ENCODE assay signal across 17 mouse cellular contexts in genomic region chr4:125252228-125252627, GRCm38 (mm10).
"Had no signal": no experiment of that assay in that cellular context is flagged by ENCODE, and none has a peak within 500 bp of the region (broad histone marks: within the 10 kb centered on the region; RNA-seq: fewer than 3 reads in every experiment).

No protein-coding gene starts in this region.

- H3K27me3 ChIP-seq: liver, embryonic 13.5 days; neural tube, embryonic 13.5 days; stomach, embryonic 15.5 days had no signal

- H3K9me3 ChIP-seq: kidney, embryonic 15.5 days; liver, embryonic 13.5 days; neural tube, embryonic 13.5 days; stomach, embryonic 15.5 days had no signal

- DNase-seq: kidney, adult 11 months; kidney, adult 8-10 months; kidney, postnatal 10 days; layer of hippocampus, postnatal 36 days; liver, embryonic 13.5 days; lung, adult 2 months; lung, postnatal 14 days; retina, postnatal 1 day; right cerebral cortex, postnatal 25 days; spleen, adult 18-20 months; thymus, postnatal 25 days had no signal

- H3K27ac ChIP-seq: kidney, embryonic 15.5 days; left cerebral cortex, adult 2 months; liver, embryonic 13.5 days; macrophage; neural tube, embryonic 13.5 days; stomach, embryonic 15.5 days had no signal

- H3K4me2 ChIP-seq: kidney, embryonic 15.5 days; liver, embryonic 13.5 days; neural tube, embryonic 13.5 days; stomach, embryonic 15.5 days had no signal

- H3K36me3 ChIP-seq: kidney, embryonic 15.5 days; liver, embryonic 13.5 days; neural tube, embryonic 13.5 days; stomach, embryonic 15.5 days had no signal

- H3K4me3 ChIP-seq: kidney, embryonic 15.5 days; left cerebral cortex, adult 2 months; liver, embryonic 13.5 days; myocyte; neural tube, embryonic 13.5 days; stomach, embryonic 15.5 days had no signal

- H3K4me1 ChIP-seq: kidney, embryonic 15.5 days; liver, embryonic 13.5 days; stomach, embryonic 15.5 days had no signal

- H3K9ac ChIP-seq: kidney, embryonic 15.5 days; liver, embryonic 13.5 days; neural tube, embryonic 13.5 days; stomach, embryonic 15.5 days had no signal
